Mouse (Mus musculus): ENCODE results near the gene Nmnat2.

The Nmnat2 gene

GRCm38 (mm10) chr1:152986981-152987380 is 32.2 kb downstream of the Nmnat2 start:
- no peak for DNase-seq

DNA sequence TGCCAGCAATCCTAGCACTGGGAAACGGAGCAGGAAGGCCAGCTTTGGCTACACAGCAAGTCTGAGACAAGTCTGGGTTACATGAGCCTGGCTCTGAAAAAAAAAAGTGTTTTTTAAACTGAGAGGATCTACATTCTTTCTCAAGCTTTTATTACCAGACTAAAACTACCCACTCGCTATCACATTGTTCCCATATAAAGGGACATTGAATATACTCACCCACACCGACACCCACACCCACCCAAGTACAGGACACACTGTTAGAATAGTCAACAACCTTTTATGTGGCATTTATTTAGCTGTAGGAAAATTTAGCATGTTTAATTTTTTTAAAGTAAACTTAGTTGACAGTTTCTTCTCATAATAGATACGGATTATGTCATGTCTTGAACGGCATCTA is 35.3 kb downstream of the Nmnat2 start:
- DNase-seq = no peak

- peak; percentile 84 for DNase-seq
Observed at GRCm38 (mm10) chr1:152992271-152993134, 37.7 kb downstream of the Nmnat2 start.

DNA sequence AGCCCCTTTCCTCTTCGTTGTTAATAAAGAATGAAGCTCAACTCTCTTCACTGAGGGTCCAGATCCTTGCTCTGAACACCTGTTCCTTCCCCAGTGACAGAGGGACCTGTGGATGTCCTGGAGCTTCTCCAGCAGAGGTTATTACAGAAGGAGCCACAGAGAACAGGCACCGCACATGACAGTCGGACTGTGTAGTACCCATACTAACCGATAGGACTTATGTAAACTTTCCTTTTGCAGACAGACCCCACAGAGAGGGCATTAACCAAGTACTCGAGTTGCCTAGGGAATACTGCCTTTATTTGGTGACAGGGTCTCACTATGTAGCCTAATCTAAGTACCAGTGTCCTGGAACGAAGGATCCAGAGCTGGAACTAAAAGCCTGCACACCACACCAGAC is 39.0 kb downstream of the Nmnat2 start:
- no peak for DNase-seq

GRCm38 (mm10) chr1:152999983-153000382 is 45.2 kb downstream of the Nmnat2 start:
- DNase-seq = no peak

DNA sequence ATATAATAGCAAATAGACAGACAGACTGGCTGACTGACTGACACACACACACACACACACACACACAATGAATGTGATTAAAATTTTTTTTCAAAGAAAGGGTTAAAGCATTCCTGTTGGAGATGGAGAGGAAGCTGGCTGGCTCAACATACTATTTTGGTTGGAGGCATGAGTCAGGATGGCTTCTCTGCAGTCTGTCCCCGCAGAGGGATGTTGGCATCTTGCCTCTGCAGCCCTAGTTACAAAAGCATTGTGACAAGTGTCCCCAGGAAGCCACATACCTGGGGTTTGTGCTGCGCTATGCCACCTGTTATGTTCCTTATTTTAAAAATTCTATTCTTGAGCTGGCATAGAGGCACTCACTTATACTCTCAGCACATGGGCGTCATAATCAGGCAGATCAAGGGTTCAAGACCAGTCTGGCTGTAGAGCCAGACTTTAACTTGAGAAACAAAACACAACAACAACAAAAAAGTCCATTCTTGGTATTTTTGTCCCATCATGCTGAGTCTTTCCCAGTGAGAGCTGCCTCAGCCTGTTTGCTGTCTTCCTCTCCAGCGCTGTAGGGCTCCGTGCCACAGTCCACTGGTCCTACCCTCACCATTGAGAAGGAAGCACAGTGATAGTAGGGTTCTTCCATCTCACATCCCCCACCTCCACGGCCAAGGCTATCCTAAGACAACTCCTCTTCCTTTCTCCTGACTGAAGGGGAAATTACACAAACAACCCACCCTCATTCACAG is 45.9 kb downstream of the Nmnat2 start:
- peak; percentile 99 for DNase-seq

DNA sequence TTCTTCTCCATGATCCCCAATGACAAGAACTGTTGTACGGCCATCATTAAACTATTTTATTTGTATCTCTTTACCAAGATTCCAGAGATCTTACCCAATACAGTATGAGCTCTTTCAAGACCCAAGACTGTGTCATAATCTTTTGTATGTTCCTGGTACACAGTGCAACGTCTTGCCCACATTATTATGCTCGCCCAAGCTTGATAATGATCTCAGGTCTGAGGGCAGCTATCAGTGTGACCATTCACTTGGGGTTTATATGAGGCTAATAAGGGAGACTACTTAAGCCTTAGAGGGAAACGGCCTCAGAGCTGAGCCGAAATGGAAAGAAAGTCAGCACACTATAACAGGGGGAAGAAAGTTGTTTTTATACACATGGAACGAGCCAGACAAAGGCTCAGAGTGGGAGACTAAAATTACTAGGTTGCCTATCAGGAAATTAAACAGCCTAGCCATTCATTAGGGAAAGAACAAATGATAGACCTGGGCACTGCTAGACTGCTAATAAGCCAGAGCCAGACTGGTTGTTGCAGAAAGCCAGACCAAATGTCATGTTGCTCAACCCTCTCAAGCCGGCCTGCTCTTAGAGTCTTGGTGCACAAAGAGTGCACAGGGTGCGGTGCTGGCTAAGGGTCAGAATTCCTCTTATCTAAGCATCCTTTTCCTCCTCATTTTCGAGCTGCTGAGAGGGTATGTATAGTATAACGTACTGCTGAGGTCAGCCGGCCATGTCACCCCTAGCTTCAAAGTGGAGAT is 47.7 kb downstream of the Nmnat2 start:
- DNase-seq = no peak

- DNase-seq = no peak
Observed at GRCm38 (mm10) chr1:153004472-153004871, 49.7 kb downstream of the Nmnat2 start.

GRCm38 (mm10) chr1:153006054-153006453 is 51.3 kb downstream of the Nmnat2 start:
- DNase-seq = no peak

- no peak for DNase-seq
Observed at GRCm38 (mm10) chr1:153006761-153007160, 52.0 kb downstream of the Nmnat2 start.

DNA sequence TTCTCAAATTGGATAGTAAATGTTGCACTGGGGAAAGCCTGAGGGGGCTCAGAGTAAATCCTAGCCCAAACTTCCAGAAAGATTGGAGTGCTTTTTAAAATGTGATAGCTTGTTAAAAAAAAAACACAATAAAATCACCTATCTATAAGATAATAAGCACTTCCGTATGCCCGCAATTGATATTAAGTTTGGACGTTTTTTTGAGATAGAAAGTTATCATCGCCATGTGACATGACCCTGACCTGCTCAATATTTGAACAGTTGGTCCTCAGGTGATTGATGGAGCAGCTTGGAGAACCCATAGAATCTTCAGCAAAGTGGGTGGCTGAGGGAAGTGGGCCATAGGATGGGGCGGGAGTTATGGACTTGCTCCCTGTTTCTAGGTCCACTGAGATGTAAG is 52.5 kb downstream of the Nmnat2 start:
- no peak for DNase-seq

GRCm38 (mm10) chr1:153007824-153008223 is 53.0 kb downstream of the Nmnat2 start:
- DNase-seq = no peak

GRCm38 (mm10) chr1:153009338-153009737 is 54.5 kb downstream of the Nmnat2 start:
- no peak for DNase-seq

GRCm38 (mm10) chr1:153010353-153011351 is 55.9 kb downstream of the Nmnat2 start:
- DNase-seq = no peak

GRCm38 (mm10) chr1:153011544-153011943 is 56.8 kb downstream of the Nmnat2 start:
- peak; percentile 79 for DNase-seq

GRCm38 (mm10) chr1:153013541-153014288 is 58.9 kb downstream of the Nmnat2 start:
- no peak for DNase-seq

DNA sequence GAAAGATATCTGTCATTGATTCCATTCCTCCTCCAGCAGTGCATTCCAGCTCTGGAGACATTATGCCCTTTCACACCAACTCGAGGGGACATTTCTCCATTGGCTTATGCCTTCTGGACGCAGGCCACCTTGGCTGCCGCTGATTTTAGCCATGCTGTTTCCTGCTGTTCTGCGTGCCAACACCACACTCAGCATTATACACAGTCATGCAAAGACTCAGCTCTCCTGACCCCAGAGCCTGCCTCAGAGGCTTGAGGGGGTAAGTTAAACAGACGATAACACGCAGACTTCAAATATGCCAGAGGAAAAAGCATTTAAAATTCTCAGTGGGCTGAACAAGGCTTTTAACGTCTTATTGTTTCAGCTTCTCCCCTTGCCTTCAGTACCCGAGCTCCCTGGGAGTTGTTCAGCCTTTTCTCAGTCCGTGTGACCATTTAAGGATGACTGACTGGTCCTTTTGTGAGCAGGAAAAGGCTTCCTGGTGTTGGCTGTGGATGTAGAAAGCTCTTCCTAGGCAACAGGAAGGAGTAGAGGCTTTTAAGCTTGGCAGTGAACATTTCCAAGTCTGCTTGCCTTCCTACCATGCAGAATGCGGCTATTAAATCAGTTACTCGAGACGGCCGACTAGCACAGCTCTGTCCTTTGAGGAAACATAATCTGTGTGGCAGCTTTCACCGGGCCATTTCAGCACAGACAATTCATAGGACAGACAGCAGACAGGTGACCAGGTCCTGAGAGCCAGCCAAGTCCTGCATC is 59.8 kb downstream of the Nmnat2 start:
- peak; percentile 86 for DNase-seq

- DNase-seq = no peak
Observed at GRCm38 (mm10) chr1:153016465-153017163, 61.8 kb downstream of the Nmnat2 start.

DNA sequence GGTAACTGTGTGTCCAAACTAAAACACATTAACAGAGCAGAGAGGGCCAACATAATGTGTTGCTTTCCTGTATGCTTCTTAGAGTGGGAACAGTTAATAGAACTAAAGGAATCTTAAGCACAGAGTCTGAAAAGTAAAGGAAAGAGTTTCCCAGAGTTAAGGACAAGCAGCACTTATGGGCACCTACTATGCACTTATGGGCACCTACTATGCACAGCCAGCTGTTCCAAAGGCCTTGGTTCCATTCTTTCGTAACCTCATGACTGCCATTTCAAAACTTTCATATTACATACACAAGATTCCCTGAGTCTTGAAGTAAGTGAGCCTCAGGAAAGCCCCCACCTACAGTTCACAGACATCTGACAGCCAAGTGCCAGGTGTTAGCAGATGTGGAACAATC is 64.3 kb downstream of the Nmnat2 start:
- no peak for DNase-seq

GRCm38 (mm10) chr1:153019623-153020022 is 64.8 kb downstream of the Nmnat2 start:
- no peak for DNase-seq
